Mouse (Mus musculus): ENCODE measurements around the gene Gm49321. TPM values are rescaled to one million over a fixed set of nuclear protein-coding genes. Genes with fewer than 3 reads are reported as not detected.

Gene Gm49321
- 7.3 and 14.4 TPM in 2 replicates for polyA plus RNA-seq (2015; fragmentation: Nextera tagmentation; extraction: Ambion mirVana)

- Histone ChIP-seq H3K4me3 (no peak within 1 kb of the TSS), H3K9ac (no peak within 1 kb of the TSS), H3K36me3 (peaks cover 76% of the 10 kb centered on the region), H3K27me3 (no peaks in the 10 kb centered on the region), H3K4me1 (replicated peaks) (peaks cover 3% of the 10 kb centered on the region; the same call in 1 of the 2 replicates), H3K4me2 (no peak within 1 kb of the TSS), H3K27ac (no peak within 1 kb of the TSS), H3K9me3 (replicated peaks) (no peaks in the 10 kb centered on the region)
- WGBS = 94% methylated on average over 1 of the region's 1 CpGs
- ATAC-seq (replicated peaks; ENCODE audit: insufficient number of reproducible peaks, insufficient read depth, low FRiP score, low read depth) = no peak
These were observed at the start of gene Gm49321 for GRCm38 (mm10) chr12:73937353-73937752. Gene Gm49321, plus strand, starts transcription at chr12:73937653.

GRCm38 (mm10) chr12:73888003-73888783, 49.3 kb upstream of the Gm49321 start:
- 82% methylated on average over 8 of the region's 8 CpGs for WGBS

GRCm38 (mm10) chr12:73889571-73889970, 47.9 kb upstream of the Gm49321 start:
- Histone ChIP-seq H3K4me3 (no peak overlapping the region), H3K27me3 (no peaks in the 10 kb centered on the region), H3K36me3 (no peaks in the 10 kb centered on the region), H3K27ac (no peak overlapping the region), H3K9me3 (replicated peaks) (no peaks in the 10 kb centered on the region), H3K4me2 (no peak overlapping the region), H3K9ac (no peak overlapping the region), H3K4me1 (replicated peaks) (peaks cover 4% of the 10 kb centered on the region; the same call in 1 of the 2 replicates)
- ATAC-seq (replicated peaks; ENCODE audit: insufficient number of reproducible peaks, insufficient read depth, low FRiP score, low read depth) = no peak
- 50% methylated on average over 1 of the region's 1 CpGs for WGBS

More at GRCm38 (mm10) chr12:73888003-73888783, 49.3 kb upstream of the Gm49321 start:
- Histone ChIP-seq H3K9me3 (replicated peaks) (no peaks in the 10 kb centered on the region), H3K4me3 (no peak overlapping the region), H3K27ac (no peak overlapping the region), H3K36me3 (no peaks in the 10 kb centered on the region), H3K9ac (no peak overlapping the region), H3K4me2 (no peak overlapping the region), H3K27me3 (no peaks in the 10 kb centered on the region), H3K4me1 (replicated peaks) (peaks cover 4% of the 10 kb centered on the region; the same call in 1 of the 2 replicates)
- no peak for ATAC-seq (replicated peaks; ENCODE audit: insufficient number of reproducible peaks, insufficient read depth, low FRiP score, low read depth)

GRCm38 (mm10) chr12:73890086-73890485, 47.4 kb upstream of the Gm49321 start:
- no peak for ATAC-seq (replicated peaks; ENCODE audit: insufficient number of reproducible peaks, insufficient read depth, low FRiP score, low read depth)
- Histone ChIP-seq H3K27ac (no peak overlapping the region), H3K4me1 (replicated peaks) (peaks cover 4% of the 10 kb centered on the region; the same call in 1 of the 2 replicates), H3K9ac (no peak overlapping the region), H3K4me3 (no peak overlapping the region), H3K9me3 (replicated peaks) (no peaks in the 10 kb centered on the region), H3K4me2 (no peak overlapping the region), H3K27me3 (no peaks in the 10 kb centered on the region), H3K36me3 (no peaks in the 10 kb centered on the region)
- WGBS = 51% methylated on average over 3 of the region's 3 CpGs

- H3K4me2 ChIP-seq = no peak overlapping the region
- H3K36me3 ChIP-seq = no peaks in the 10 kb centered on the region
- no peak overlapping the region for H3K4me3 ChIP-seq
- no peak overlapping the region for H3K9ac ChIP-seq
- WGBS = 51% methylated on average over 3 of the region's 3 CpGs
- H3K9me3 ChIP-seq (replicated peaks) = no peaks in the 10 kb centered on the region
- H3K27me3 ChIP-seq = no peaks in the 10 kb centered on the region
- ATAC-seq (replicated peaks; ENCODE audit: insufficient number of reproducible peaks, insufficient read depth, low FRiP score, low read depth) = no peak
- peaks cover 4% of the 10 kb centered on the region; the same call in 1 of the 2 replicates for H3K4me1 ChIP-seq (replicated peaks)
- H3K27ac ChIP-seq = no peak overlapping the region
These were observed 44.8 kb upstream of the Gm49321 start for GRCm38 (mm10) chr12:73892616-73893015.

GRCm38 (mm10) chr12:73894838-73895237, 42.6 kb upstream of the Gm49321 start:
- Histone ChIP-seq H3K9ac (no peak overlapping the region), H3K9me3 (replicated peaks) (no peaks in the 10 kb centered on the region), H3K27me3 (no peaks in the 10 kb centered on the region), H3K36me3 (no peaks in the 10 kb centered on the region), H3K4me3 (no peak overlapping the region), H3K4me2 (no peak overlapping the region), H3K27ac (no peak overlapping the region), H3K4me1 (replicated peaks) (peaks cover 4% of the 10 kb centered on the region; the same call in 1 of the 2 replicates)
- no peak for ATAC-seq (replicated peaks; ENCODE audit: insufficient number of reproducible peaks, insufficient read depth, low FRiP score, low read depth)
- 75% methylated on average over 6 of the region's 6 CpGs for WGBS

GRCm38 (mm10) chr12:73895674-73896073, 41.8 kb upstream of the Gm49321 start:
- H3K9ac ChIP-seq = no peak overlapping the region
- no peaks in the 10 kb centered on the region for H3K9me3 ChIP-seq (replicated peaks)
- no peak overlapping the region for H3K27ac ChIP-seq
- H3K36me3 ChIP-seq = no peaks in the 10 kb centered on the region
- no peak for ATAC-seq (replicated peaks; ENCODE audit: insufficient number of reproducible peaks, insufficient read depth, low FRiP score, low read depth)
- H3K4me2 ChIP-seq = no peak overlapping the region
- H3K4me3 ChIP-seq = no peak overlapping the region
- H3K27me3 ChIP-seq = no peaks in the 10 kb centered on the region
- 86% methylated on average over 2 of the region's 2 CpGs for WGBS
- 0 out of 2 replicates have a peak, but pooled peaks cover 2% of the 10 kb centered on the region for H3K4me1 ChIP-seq (replicated peaks)

GRCm38 (mm10) chr12:73896471-73896870, 41.0 kb upstream of the Gm49321 start:
- Histone ChIP-seq H3K27me3 (no peaks in the 10 kb centered on the region), H3K9me3 (replicated peaks) (no peaks in the 10 kb centered on the region), H3K4me3 (no peak overlapping the region), H3K4me1 (replicated peaks) (0 out of 2 replicates have a peak, but pooled peaks cover 2% of the 10 kb centered on the region), H3K9ac (no peak overlapping the region), H3K27ac (no peak overlapping the region), H3K4me2 (no peak overlapping the region), H3K36me3 (no peaks in the 10 kb centered on the region)
- 74% methylated on average over 3 of the region's 3 CpGs for WGBS
- no peak for ATAC-seq (replicated peaks; ENCODE audit: insufficient number of reproducible peaks, insufficient read depth, low FRiP score, low read depth)

- WGBS = 71% methylated on average over 2 of the region's 2 CpGs
- H3K9ac ChIP-seq = no peak overlapping the region
- no peak overlapping the region for H3K4me2 ChIP-seq
- H3K36me3 ChIP-seq = no peaks in the 10 kb centered on the region
- H3K9me3 ChIP-seq (replicated peaks) = no peaks in the 10 kb centered on the region
- no peak for ATAC-seq (replicated peaks; ENCODE audit: insufficient number of reproducible peaks, insufficient read depth, low FRiP score, low read depth)
- H3K27ac ChIP-seq = no peak overlapping the region
- no peak overlapping the region for H3K4me3 ChIP-seq
- no peaks in the 10 kb centered on the region for H3K4me1 ChIP-seq (replicated peaks)
- no peaks in the 10 kb centered on the region for H3K27me3 ChIP-seq
These were observed 39.2 kb upstream of the Gm49321 start for GRCm38 (mm10) chr12:73898281-73898680.

GRCm38 (mm10) chr12:73904133-73904934, 33.1 kb upstream of the Gm49321 start:
- Histone ChIP-seq H3K4me1 (replicated peaks) (peaks cover 6% of the 10 kb centered on the region), H3K9me3 (replicated peaks) (no peaks in the 10 kb centered on the region), H3K27me3 (no peaks in the 10 kb centered on the region), H3K4me2 (no peak overlapping the region), H3K4me3 (no peak overlapping the region), H3K9ac (no peak overlapping the region), H3K36me3 (no peaks in the 10 kb centered on the region), H3K27ac (no peak overlapping the region)
- ATAC-seq (replicated peaks; ENCODE audit: insufficient number of reproducible peaks, insufficient read depth, low FRiP score, low read depth) = no peak
- WGBS = 73% methylated on average over 5 of the region's 5 CpGs

- no peak for ATAC-seq (replicated peaks; ENCODE audit: insufficient number of reproducible peaks, insufficient read depth, low FRiP score, low read depth)
- WGBS = 51% methylated on average over 2 of the region's 2 CpGs
- Histone ChIP-seq H3K27me3 (no peaks in the 10 kb centered on the region), H3K4me3 (no peak overlapping the region), H3K4me1 (replicated peaks) (peaks cover 6% of the 10 kb centered on the region), H3K9ac (no peak overlapping the region), H3K9me3 (replicated peaks) (no peaks in the 10 kb centered on the region), H3K4me2 (no peak overlapping the region), H3K27ac (no peak overlapping the region), H3K36me3 (no peaks in the 10 kb centered on the region)
These were observed 32.4 kb upstream of the Gm49321 start for GRCm38 (mm10) chr12:73905041-73905440.
